Mouse (Mus musculus): ENCODE data around the gene Ostf1.

Ostf1 gene

GRCm38 (mm10) chr19:18568828-18569430 is 62.7 kb downstream of the Ostf1 start:
- DNase-seq (ENCODE audit: low read depth, low spot score): no peak

- no peak for DNase-seq (ENCODE audit: low read depth, low spot score)
Observed at GRCm38 (mm10) chr19:18567936-18568827, 63.4 kb downstream of the Ostf1 start.

GRCm38 (mm10) chr19:18567501-18567900 is 64.1 kb downstream of the Ostf1 start:
- DNase-seq (ENCODE audit: low read depth, low spot score): no peak

GRCm38 (mm10) chr19:18557708-18558107 is 73.9 kb downstream of the Ostf1 start:
- no peak for DNase-seq (ENCODE audit: low read depth, low spot score)

GRCm38 (mm10) chr19:18555645-18556044 is 76.0 kb downstream of the Ostf1 start:
- DNase-seq (ENCODE audit: low read depth, low spot score): no peak

- peak; percentile 22 for DNase-seq (ENCODE audit: low read depth, low spot score)
Observed at GRCm38 (mm10) chr19:18548668-18549067, 83.0 kb downstream of the Ostf1 start.
